Comparison of ENCODE assay signal across 14 mouse cellular contexts in the genomic region with DNA sequence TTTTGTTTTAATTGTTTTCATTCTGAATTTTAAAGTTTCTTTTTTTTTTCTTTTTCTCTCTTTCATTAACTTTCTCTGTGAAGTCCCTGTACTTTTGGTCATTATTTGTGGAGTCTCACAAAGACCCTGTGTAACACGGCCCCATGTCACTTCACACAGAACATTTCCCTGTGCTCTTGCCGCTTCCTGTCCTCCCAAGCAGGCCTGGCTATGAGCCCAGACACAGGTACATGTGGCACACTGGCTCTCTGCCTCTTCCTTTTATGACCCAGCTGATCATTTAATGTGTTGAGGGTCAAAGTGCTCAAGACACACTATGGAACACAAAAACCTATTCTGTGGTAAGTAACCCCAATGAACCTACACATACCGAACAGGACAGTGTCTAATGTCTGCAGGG.
A peak's percentile ranks its signal among the peaks of the same experiment; 100 is the strongest.
DNase-seq lines count a peak whose midpoint lies in the region; ATAC-seq and TF ChIP-seq lines count a peak whose summit lies in the region.
"Had no signal": no experiment of that assay in that cellular context is flagged by ENCODE, and none has a peak within 500 bp of the region (broad histone marks: within the 10 kb centered on the region; RNA-seq: fewer than 3 reads in every experiment).

No protein-coding gene starts in this region.

- TF ChIP-seq CTCF in lung, embryonic 14.5 days (IDR thresholded peaks at IDR 0.05; ENCODE audit: low read depth) = no peak
- TF ChIP-seq CTCF in lung, adult 2 months (IDR thresholded peaks at IDR 0.05; ENCODE audit: insufficient read depth, low read length) = no peak

- no peak overlapping the region for H3K9ac ChIP-seq in lung, embryonic 14.5 days
- H3K9ac ChIP-seq in forebrain, embryonic 15.5 days (replicated peaks) = no peak overlapping the region
- H3K9ac ChIP-seq: forebrain, embryonic 13.5 days; limb, embryonic 13.5 days had no signal

- H3K4me3 ChIP-seq in lung, embryonic 14.5 days (ENCODE audit: low read depth, low read length) = no peak overlapping the region
- no peak overlapping the region for H3K4me3 ChIP-seq in lung, adult 2 months (replicated peaks; ENCODE audit: extremely low read depth, low read depth, low read length)
- H3K4me3 ChIP-seq in forebrain, embryonic 15.5 days = no peak overlapping the region
- H3K4me3 ChIP-seq: forebrain, embryonic 13.5 days; limb, embryonic 13.5 days had no signal

- WGBS in lung, embryonic 14.5 days = 25% methylated on average over 3 of the region's 3 CpGs
- 28% methylated on average over 3 of the region's 3 CpGs for WGBS in lung, adult 2 months
- WGBS in forebrain, embryonic 15.5 days = 40% methylated on average over 3 of the region's 3 CpGs

- H3K27me3 ChIP-seq in lung, embryonic 14.5 days (ENCODE audit: insufficient read depth, low read length) = no peaks in the 10 kb centered on the region
- H3K27me3 ChIP-seq in forebrain, embryonic 15.5 days = no peaks in the 10 kb centered on the region
- H3K27me3 ChIP-seq: forebrain, embryonic 13.5 days; limb, embryonic 13.5 days had no signal

- no peak for ATAC-seq in lung, embryonic 14.5 days (ENCODE audit: insufficient read depth)
- ATAC-seq in forebrain, embryonic 15.5 days (replicated peaks) = no peak
- ATAC-seq: activated CD4-positive, CD25-positive, alpha-beta regulatory T cell, adult 4 months; forebrain, embryonic 13.5 days had no signal

- no peak overlapping the region for H3K27ac ChIP-seq in lung, embryonic 14.5 days (ENCODE audit: low read depth)
- no peak overlapping the region for H3K27ac ChIP-seq in forebrain, embryonic 15.5 days (replicated peaks)
- H3K27ac ChIP-seq: forebrain, embryonic 13.5 days; limb, embryonic 13.5 days had no signal

- H3K4me2 ChIP-seq in lung, embryonic 14.5 days = no peak overlapping the region
- no peak overlapping the region for H3K4me2 ChIP-seq in forebrain, embryonic 15.5 days (replicated peaks)
- H3K4me2 ChIP-seq: forebrain, embryonic 13.5 days; limb, embryonic 13.5 days had no signal

- no peak for TF ChIP-seq POLR2A in lung, adult 2 months (IDR thresholded peaks at IDR 0.05; ENCODE audit: borderline replicate concordance, extremely low read depth, low read depth, low read length)

- DNase-seq in adrenal gland, adult 2 months = peak; percentile 27
- no peak for DNase-seq in adrenal gland, adult 8-10 months
- DNase-seq in lung, embryonic 14.5 days = peak; percentile 15
- DNase-seq in lung, adult 2 months = no peak
- peak; percentile 64 for DNase-seq in heart, postnatal 10 days
- DNase-seq in kidney, postnatal 25 days = peak; percentile 59 to 73
- DNase-seq in right cerebral cortex, postnatal 14 days = no peak
- DNase-seq: spleen, adult 18-20 months; thymus, postnatal 36 days had no signal

- no peaks in the 10 kb centered on the region for H3K36me3 ChIP-seq in lung, embryonic 14.5 days (ENCODE audit: insufficient read depth)
- no peaks in the 10 kb centered on the region for H3K36me3 ChIP-seq in forebrain, embryonic 15.5 days
- H3K36me3 ChIP-seq: G1E; limb, embryonic 13.5 days had no signal

- intact Hi-C loops in heart, postnatal 10 days (cut with DNase I) = no loop called here

- H3K4me1 ChIP-seq in lung, embryonic 14.5 days (ENCODE audit: insufficient read depth) = peaks cover 7% of the 10 kb centered on the region
- H3K4me1 ChIP-seq in lung, adult 2 months (ENCODE audit: control insufficient read depth, insufficient read depth, low read length) = peaks cover 11% of the 10 kb centered on the region
- H3K4me1 ChIP-seq in forebrain, embryonic 15.5 days = peaks cover 8% of the 10 kb centered on the region; the same call in 1 of the 2 replicates

- H3K9me3 ChIP-seq in lung, embryonic 14.5 days (ENCODE audit: low read depth, low read length) = no peaks in the 10 kb centered on the region
- no peaks in the 10 kb centered on the region for H3K9me3 ChIP-seq in forebrain, embryonic 15.5 days
- H3K9me3 ChIP-seq: forebrain, embryonic 13.5 days; G1E; limb, embryonic 13.5 days had no signal

Comparison
In these comparisons a context has a peak if more than half of its experiments do, and no peak if none do; other contexts are left out.
1. DNase-seq: peak in adrenal gland, adult 2 months (single experiment), lung, embryonic 14.5 days (single experiment), heart, postnatal 10 days (2 of 2) and kidney, postnatal 25 days (2 of 2); none in adrenal gland, adult 8-10 months (single experiment), lung, adult 2 months (single experiment) and right cerebral cortex, postnatal 14 days (single experiment).